18 mouse cellular contexts compared by ENCODE assay signal in genomic region chr5:116261944-116262343, GRCm38 (mm10). TPM values are rescaled to one million over a fixed set of nuclear protein-coding genes. Genes with fewer than 3 reads are reported as not detected.
DNase-seq lines count a peak whose midpoint lies in the region; TF ChIP-seq lines count a peak whose summit lies in the region.
"Had no signal": no experiment of that assay in that cellular context is flagged by ENCODE, and none has a peak within 500 bp of the region (broad histone marks: within the 10 kb centered on the region; RNA-seq: fewer than 3 reads in every experiment).

No protein-coding gene starts in this region.

- no peak for TF ChIP-seq CTCF in lung, adult 2 months (IDR thresholded peaks at IDR 0.05; ENCODE audit: insufficient read depth, low read length)

- DNase-seq in lung, postnatal 10 days = peak; percentile 13
- no peak for DNase-seq in lung, adult 2 months
- DNase-seq in lung, postnatal 36 days = peak; percentile 18
- no peak for DNase-seq in lung, postnatal 25 days (ENCODE audit: low spot score)
- DNase-seq: adrenal gland, adult 2 months; adrenal gland, postnatal 10 days; adrenal gland, postnatal 25 days; cerebellum, adult 11 months; cerebellum, adult 18-20 months; cerebellum, adult 8-10 months; cerebellum, adult 9-11 months; cerebellum, postnatal 25 days; embryo, embryonic 11 days had no signal

- WGBS in lung, adult 2 months = 78% methylated on average over 5 of the region's 5 CpGs

- H3K4me1 ChIP-seq in lung, adult 2 months (ENCODE audit: control insufficient read depth, insufficient read depth, low read length) = no peaks in the 10 kb centered on the region
- H3K4me1 ChIP-seq: embryonic facial prominence, embryonic 13.5 days; embryonic facial prominence, embryonic 15.5 days had no signal

- H3K4me3 ChIP-seq in lung, adult 2 months (replicated peaks; ENCODE audit: extremely low read depth, low read depth, low read length) = no peak overlapping the region
- H3K4me3 ChIP-seq: embryonic facial prominence, embryonic 13.5 days; embryonic facial prominence, embryonic 15.5 days; erythroblast, embryonic 14.5 days; forebrain, embryonic 10.5 days; forebrain, embryonic 12.5 days had no signal

- TF ChIP-seq POLR2A in lung, adult 2 months (IDR thresholded peaks at IDR 0.05; ENCODE audit: borderline replicate concordance, extremely low read depth, low read depth, low read length) = no peak

RNA-seq across cellular contexts. Expression of gene Ccdc60, which starts 26.8 kb away (rescaled TPM):
- 1.4 and 1.5 TPM in 2 replicates for polyA plus RNA-seq in lung, adult 2 months (2012; rRNA removed)
- polyA plus RNA-seq: adrenal gland, adult 2 months; erythroblast, embryonic 14.5 days had no signal

Comparison
In these comparisons a context has a peak if more than half of its experiments do, and no peak if none do; other contexts are left out.
1. DNase-seq: peak in lung, postnatal 10 days (single experiment) and lung, postnatal 36 days (single experiment); none in lung, adult 2 months (single experiment) and lung, postnatal 25 days (single experiment).